Mouse (Mus musculus) stomach, embryonic 16.5 days (tissue): ENCODE measurements at regions not wholly inside any gene's neighbourhood (a gene's known extent, or its start where the extent isn't known, plus 50 kb on each side); places are given as distances from the start of the nearest gene placed in this dataset.

ENCODE experiments used
- ATAC-seq: fragments of 200-750 bp; cut with Nextera tagmentation; 2 replicates; pipeline ENCODE4 v1.8.0; 2017; ENCODE audit warnings: moderate number of reproducible peaks, moderate TSS enrichment; ENCODE audit not compliant: insufficient read depth, low FRiP score
- H3K27ac ChIP-seq: fragments of 300-500 bp; sonication (generic); 2 replicates; pipeline ENCODE4 v1.5.1; 2014; ENCODE audit warnings: low read length
- H3K27me3 ChIP-seq: fragments of 300-500 bp; sonication (generic); 2 replicates; pipeline ENCODE4 v1.6.1; 2014; ENCODE audit warnings: low read length, control low read depth, mixed read lengths; ENCODE audit not compliant: control insufficient read depth, insufficient read depth
- H3K36me3 ChIP-seq: fragments of 300-500 bp; sonication (generic); 2 replicates; pipeline ENCODE4 v1.6.1; 2014; ENCODE audit warnings: low read length; ENCODE audit not compliant: control insufficient read depth, insufficient read depth
- H3K4me1 ChIP-seq: fragments of 300-500 bp; sonication (generic); 2 replicates; pipeline ENCODE4 v1.6.1; 2014; ENCODE audit warnings: low read length, control low read depth, mixed read lengths; ENCODE audit not compliant: control insufficient read depth, insufficient read depth
- H3K4me2 ChIP-seq: fragments of 300-500 bp; sonication (generic); 2 replicates; pipeline ENCODE4 v1.6.1; 2014; ENCODE audit warnings: low read depth, low read length, mixed read lengths
- H3K4me3 ChIP-seq: fragments of 300-500 bp; sonication (generic); replicated peaks from 2 replicates; pipeline ENCODE4 v1.5.1; 2014; ENCODE audit warnings: mild to moderate bottlenecking, low read length
- H3K9ac ChIP-seq: fragments of 300-500 bp; sonication (generic); 2 replicates; pipeline ENCODE4 v1.6.1; 2014; ENCODE audit warnings: low read length
- H3K9me3 ChIP-seq: fragments of 300-500 bp; sonication (generic); replicated peaks from 2 replicates; pipeline ENCODE4 v1.6.1; 2016; ENCODE audit warnings: low read length, control low read depth; ENCODE audit not compliant: control insufficient read depth
- WGBS: fragments of 180-500 bp; shearing (Covaris S2); extraction: QIAGEN DNeasy Blood & Tissue Kit; methylation state at CpG from one replicate; pipeline ENCODE4 v1.1.7; 2014; 5-methylcytosine and 5-hydroxymethylcytosine counted together

GRCm38 (mm10) chr15:25284354-25285199 is 129.0 kb downstream of the Basp1 start:
- Histone ChIP-seq H3K4me2 (no peak overlapping the region), H3K9ac (no peak overlapping the region), H3K9me3 (no peaks in the 10 kb centered on the region), H3K4me3 (no peak overlapping the region), H3K27me3 (no peaks in the 10 kb centered on the region), H3K4me1 (no peaks in the 10 kb centered on the region), H3K27ac (no peak overlapping the region), H3K36me3 (no peaks in the 10 kb centered on the region)
- 46% methylated on average over 17 of the region's 17 CpGs for WGBS
- no peak for ATAC-seq

- Histone ChIP-seq H3K27ac (no peak overlapping the region), H3K36me3 (no peaks in the 10 kb centered on the region), H3K27me3 (no peaks in the 10 kb centered on the region), H3K9me3 (no peaks in the 10 kb centered on the region), H3K4me1 (no peaks in the 10 kb centered on the region), H3K4me2 (no peak overlapping the region), H3K9ac (no peak overlapping the region), H3K4me3 (no peak overlapping the region)
- 90% methylated on average over 2 of the region's 2 CpGs for WGBS
- no peak for ATAC-seq
These were observed 129.9 kb downstream of the Basp1 start for GRCm38 (mm10) chr15:25283713-25284112.

- ATAC-seq = no peak
- H3K27me3 ChIP-seq = no peaks in the 10 kb centered on the region
- no peaks in the 10 kb centered on the region for H3K9me3 ChIP-seq
- H3K9ac ChIP-seq = no peak overlapping the region
- no peak overlapping the region for H3K4me2 ChIP-seq
- WGBS = 74% methylated on average over 9 of the region's 9 CpGs
- no peaks in the 10 kb centered on the region for H3K36me3 ChIP-seq
- H3K4me3 ChIP-seq = no peak overlapping the region
- H3K4me1 ChIP-seq = no peaks in the 10 kb centered on the region
- H3K27ac ChIP-seq = no peak overlapping the region
These were observed 131.2 kb downstream of the Basp1 start for GRCm38 (mm10) chr15:25282346-25282745.

- no peak overlapping the region for H3K4me3 ChIP-seq
- H3K4me2 ChIP-seq = no peak overlapping the region
- ATAC-seq = no peak
- no peaks in the 10 kb centered on the region for H3K27me3 ChIP-seq
- H3K9me3 ChIP-seq = no peaks in the 10 kb centered on the region
- no peaks in the 10 kb centered on the region for H3K36me3 ChIP-seq
- no peaks in the 10 kb centered on the region for H3K4me1 ChIP-seq
- H3K9ac ChIP-seq = no peak overlapping the region
- no peak overlapping the region for H3K27ac ChIP-seq
These were observed 131.6 kb downstream of the Basp1 start for GRCm38 (mm10) chr15:25281942-25282341.

- ATAC-seq = no peak
- no peaks in the 10 kb centered on the region for H3K36me3 ChIP-seq
- H3K4me2 ChIP-seq = no peak overlapping the region
- no peak overlapping the region for H3K9ac ChIP-seq
- H3K4me3 ChIP-seq = no peak overlapping the region
- H3K9me3 ChIP-seq = no peaks in the 10 kb centered on the region
- no peak overlapping the region for H3K27ac ChIP-seq
- no peaks in the 10 kb centered on the region for H3K27me3 ChIP-seq
- H3K4me1 ChIP-seq = no peaks in the 10 kb centered on the region
- 67% methylated on average over 6 of the region's 6 CpGs for WGBS
These were observed 135.0 kb downstream of the Basp1 start for GRCm38 (mm10) chr15:25278317-25279156.

- WGBS = 89% methylated on average over 5 of the region's 5 CpGs
- no peak for ATAC-seq
- H3K9ac ChIP-seq = no peak overlapping the region
These were observed 137.3 kb downstream of the Basp1 start for GRCm38 (mm10) chr15:25276227-25276626.

GRCm38 (mm10) chr15:25271886-25272285 is 141.7 kb downstream of the Basp1 start:
- Histone ChIP-seq H3K27ac (no peak overlapping the region), H3K27me3 (no peaks in the 10 kb centered on the region), H3K4me3 (no peak overlapping the region), H3K36me3 (no peaks in the 10 kb centered on the region), H3K4me2 (no peak overlapping the region), H3K9ac (no peak overlapping the region), H3K9me3 (no peaks in the 10 kb centered on the region), H3K4me1 (peaks cover 6% of the 10 kb centered on the region)
- 90% methylated on average over 5 of the region's 5 CpGs for WGBS
- no peak for ATAC-seq

More at GRCm38 (mm10) chr15:25276227-25276626, 137.3 kb downstream of the Basp1 start:
- Histone ChIP-seq H3K36me3 (no peaks in the 10 kb centered on the region), H3K4me3 (no peak overlapping the region), H3K27ac (no peak overlapping the region), H3K27me3 (no peaks in the 10 kb centered on the region), H3K4me1 (no peaks in the 10 kb centered on the region), H3K4me2 (no peak overlapping the region), H3K9me3 (no peaks in the 10 kb centered on the region)

GRCm38 (mm10) chr15:25270349-25270748 is 143.2 kb downstream of the Basp1 start:
- no peak for ATAC-seq
- no peak overlapping the region for H3K9ac ChIP-seq
- H3K27ac ChIP-seq = no peak overlapping the region
- peak overlapping the region; percentile 16; the same call in 1 of the 2 replicates for H3K4me2 ChIP-seq
- H3K4me3 ChIP-seq = no peak overlapping the region
- H3K36me3 ChIP-seq = no peaks in the 10 kb centered on the region
- no peaks in the 10 kb centered on the region for H3K27me3 ChIP-seq
- H3K9me3 ChIP-seq = no peaks in the 10 kb centered on the region
- H3K4me1 ChIP-seq = peaks cover 6% of the 10 kb centered on the region
- WGBS = 50% methylated on average over 10 of the region's 10 CpGs

GRCm38 (mm10) chr15:25269345-25269996 is 144.1 kb downstream of the Basp1 start:
- peak; percentile 44; the same call in 1 of the 2 replicates for ATAC-seq
- Histone ChIP-seq H3K27ac (peak overlapping the region; percentile 74), H3K4me2 (peak overlapping the region; percentile 16), H3K27me3 (no peaks in the 10 kb centered on the region), H3K4me3 (no peak overlapping the region), H3K9me3 (no peaks in the 10 kb centered on the region), H3K36me3 (no peaks in the 10 kb centered on the region), H3K9ac (no peak overlapping the region), H3K4me1 (peaks cover 6% of the 10 kb centered on the region)
- WGBS = 9% methylated on average over 12 of the region's 12 CpGs
